Mouse (Mus musculus) kidney, postnatal 14 days (tissue): ENCODE data around the gene Commd3.

Experiments used
- DNase-seq: peaks from one replicate; pipeline ENCODE4 v3.0.0; 2022; ENCODE audit warnings: mixed read lengths

The Commd3 gene

GRCm38 (mm10) chr2:18672133-18672765 lies at the start of gene Commd3:
Gene Commd3 (plus strand): TSS chr2:18672384.
- DNase-seq = peak; percentile 97

DNA sequence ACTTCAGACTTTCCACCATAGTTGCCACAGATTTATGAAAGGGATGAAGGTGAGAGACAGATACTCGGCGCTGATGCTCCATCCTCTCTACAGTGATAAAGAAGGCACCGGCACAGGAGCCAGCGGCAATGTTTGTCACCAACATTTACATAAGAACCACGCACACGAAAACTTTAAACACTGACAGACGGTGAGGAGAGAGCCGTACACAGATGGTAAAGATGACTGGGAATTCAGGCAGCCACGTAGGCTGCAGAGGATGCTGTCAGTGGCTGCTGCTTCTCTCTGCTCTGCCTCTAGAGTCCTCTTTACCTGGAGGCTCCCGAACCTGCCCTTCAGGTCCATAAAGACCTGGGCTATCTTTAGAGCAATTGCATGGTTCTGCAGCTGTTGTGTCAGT lies 49.0 kb upstream of the Commd3 start:
- DNase-seq = no peak

GRCm38 (mm10) chr2:18630547-18630946 lies 41.6 kb upstream of the Commd3 start:
- no peak for DNase-seq

DNA sequence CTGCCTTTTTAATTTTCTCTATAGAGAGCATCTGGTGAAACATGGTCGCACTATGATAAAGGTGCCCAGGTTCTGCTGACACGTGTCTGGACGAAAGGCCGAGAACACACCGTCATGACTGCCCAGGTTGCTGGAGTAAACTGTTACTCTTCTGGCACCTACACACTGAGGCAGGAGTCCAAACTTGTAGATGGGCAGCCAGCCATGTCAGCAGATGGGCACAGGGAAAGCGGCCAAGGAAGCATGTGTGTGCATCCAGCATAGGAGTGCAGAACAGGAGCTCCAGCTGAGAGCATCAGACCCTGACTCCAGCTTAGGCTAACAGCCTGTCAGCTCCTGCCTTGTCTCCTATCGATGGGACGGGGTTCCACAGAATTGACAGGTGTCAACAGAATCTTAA lies 37.1 kb upstream of the Commd3 start:
- peak; percentile 69 for DNase-seq

GRCm38 (mm10) chr2:18648563-18648962 lies 23.6 kb upstream of the Commd3 start:
- no peak for DNase-seq

- peak; percentile 31 for DNase-seq
Observed at GRCm38 (mm10) chr2:18654821-18655220, 17.4 kb upstream of the Commd3 start.

DNA sequence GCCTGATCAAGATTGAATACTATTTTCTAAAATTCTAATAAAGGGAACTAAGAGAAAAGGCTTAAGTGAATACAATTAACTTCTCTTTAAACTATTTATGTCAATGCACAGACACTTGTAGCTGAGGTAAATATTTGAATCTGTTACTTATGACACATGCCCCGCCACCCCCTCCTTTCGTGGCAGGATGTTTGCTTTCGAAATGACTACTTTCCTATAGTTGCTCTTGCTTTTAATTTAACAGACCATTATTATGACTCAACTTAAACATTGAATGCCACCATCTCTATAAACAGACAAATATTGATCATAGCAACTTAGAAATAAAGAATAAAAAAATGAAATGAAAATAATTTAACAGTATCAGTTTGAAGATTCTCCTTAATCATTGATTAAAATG lies 8.2 kb upstream of the Commd3 start:
- no peak for DNase-seq

DNA sequence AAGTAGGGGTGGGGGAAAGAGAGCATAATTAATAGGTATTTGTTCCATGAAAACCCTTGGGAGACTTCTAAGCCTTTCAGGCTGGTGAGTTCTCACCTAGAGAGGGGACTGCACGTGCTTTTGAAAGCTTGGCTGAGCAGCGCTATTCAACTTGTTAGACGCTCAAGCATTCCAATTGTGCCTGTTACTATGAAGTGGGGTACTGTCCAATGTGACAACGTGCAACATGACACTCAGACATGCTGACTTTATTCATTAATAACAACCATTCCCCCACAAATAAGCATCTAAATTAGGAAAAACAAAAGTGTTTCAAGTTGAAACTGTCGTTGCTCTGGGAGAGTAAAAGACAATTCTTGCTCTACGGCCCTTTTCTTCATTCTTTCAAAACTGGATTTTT lies 1.1 kb upstream of the Commd3 start:
- DNase-seq = no peak

DNA sequence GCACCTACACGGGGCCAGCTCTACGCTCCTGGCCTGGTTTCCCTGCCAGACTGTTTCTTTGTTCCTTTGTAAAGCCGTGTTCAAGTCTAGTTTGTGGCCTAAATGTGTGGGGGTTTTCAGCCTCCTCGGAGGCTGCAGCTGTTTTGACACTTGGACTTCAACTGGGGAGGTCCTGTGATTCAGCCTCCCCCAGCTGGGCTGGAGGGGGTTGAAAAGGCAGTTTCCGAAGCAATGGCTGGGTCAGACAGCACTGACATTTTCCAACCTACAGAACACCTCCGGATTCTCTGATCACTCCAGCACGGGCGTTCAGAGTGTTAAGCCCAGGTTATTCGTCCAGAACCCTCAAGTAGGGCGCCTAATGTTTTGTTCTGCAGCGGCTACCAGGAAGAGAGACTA lies 581 bp downstream of the Commd3 start:
- DNase-seq = no peak

DNA sequence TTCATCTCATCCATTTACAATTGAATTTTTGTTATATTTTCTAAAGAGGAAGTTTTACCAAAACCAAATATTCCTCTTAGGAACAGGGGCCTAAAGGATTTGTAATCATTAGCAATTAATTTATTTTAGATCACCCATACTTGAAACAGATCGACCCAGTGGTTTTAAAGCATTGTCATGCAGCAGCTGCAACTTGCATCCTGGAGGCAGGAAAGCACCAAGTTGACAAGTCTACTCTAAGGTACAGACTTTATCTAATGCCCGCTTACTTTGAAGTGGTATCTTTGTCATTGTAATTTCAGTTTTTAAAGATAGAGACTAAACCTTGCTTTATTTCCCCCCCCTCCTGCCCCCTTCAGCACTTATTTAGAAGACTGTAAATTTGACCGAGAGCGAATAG lies 1.6 kb downstream of the Commd3 start:
- DNase-seq = no peak

DNA sequence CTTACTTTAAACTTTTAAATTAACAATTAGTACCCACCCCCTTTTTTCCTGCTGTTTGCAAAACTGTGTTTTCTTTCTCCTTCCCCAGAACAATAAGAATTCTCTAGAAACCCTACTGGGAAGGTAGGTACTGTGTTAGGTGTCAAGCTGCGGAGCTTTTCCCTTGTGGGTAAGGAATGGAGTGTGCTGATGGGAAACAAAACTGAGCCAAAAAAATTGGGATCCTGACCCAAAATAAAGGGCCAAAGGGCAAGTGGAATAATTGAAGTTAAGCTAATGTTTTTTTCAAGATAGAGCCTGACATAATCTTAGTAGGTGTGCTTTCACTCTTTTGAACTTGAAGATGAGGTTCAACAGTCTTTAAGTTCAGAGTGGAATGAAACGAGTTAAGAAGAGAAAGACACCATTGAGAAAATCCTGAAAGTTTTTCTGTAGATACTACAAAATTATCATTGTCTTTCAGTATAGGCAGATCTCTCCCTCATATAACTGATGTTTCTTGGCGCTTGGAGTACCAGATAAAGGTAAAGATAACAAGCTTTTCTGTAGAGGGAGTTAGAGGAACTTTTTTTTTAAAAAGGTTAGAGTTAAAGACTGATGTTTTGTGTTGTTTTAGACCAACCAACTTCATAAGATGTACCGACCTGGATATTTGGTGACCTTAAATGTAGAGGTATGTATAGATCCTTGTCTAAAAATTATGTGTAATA lies 2.2 kb downstream of the Commd3 start:
- no peak for DNase-seq

DNA sequence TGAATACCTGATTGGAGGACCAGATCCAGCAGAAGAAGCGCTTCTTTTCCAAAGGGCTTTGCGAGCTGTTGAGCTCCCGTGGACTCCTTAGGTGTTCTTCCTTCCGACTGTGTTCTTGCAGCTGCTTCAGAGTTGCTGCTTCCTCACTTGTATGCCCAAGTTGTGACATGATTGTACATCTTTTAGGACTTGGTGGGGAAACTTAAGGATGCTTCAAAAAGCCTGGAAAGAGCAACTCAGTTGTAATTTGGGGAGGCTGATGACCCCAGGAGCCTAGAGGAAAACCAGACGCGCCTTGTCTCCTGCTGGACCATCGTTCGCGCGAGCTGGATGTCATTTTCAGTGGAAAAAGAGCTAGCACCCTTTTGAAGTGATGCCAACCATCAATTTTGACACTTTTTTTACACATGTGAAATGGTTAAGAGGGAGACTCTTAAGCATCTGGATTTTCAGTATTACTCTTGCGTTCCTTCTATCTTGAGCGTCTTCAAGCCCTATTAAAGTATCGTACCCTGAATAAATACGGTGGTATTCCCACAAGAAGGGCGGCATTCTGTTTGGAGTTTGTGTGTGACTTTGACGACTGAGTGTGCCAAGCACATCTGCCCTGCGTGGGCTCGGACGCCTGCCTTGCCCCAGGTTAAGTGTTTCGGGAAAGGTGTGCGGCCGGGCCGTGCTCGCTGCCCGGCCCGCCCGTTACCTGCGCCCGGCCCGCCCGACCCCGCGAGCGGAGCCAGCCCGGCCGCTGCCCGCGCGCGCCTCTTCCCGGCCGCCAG lies 3.7 kb downstream of the Commd3 start:
- no peak for DNase-seq

- peak; percentile 90 for DNase-seq
Observed at GRCm38 (mm10) chr2:18676457-18676935, 4.3 kb downstream of the Commd3 start.

GRCm38 (mm10) chr2:18676936-18677491 lies 4.8 kb downstream of the Commd3 start, which contains the start of gene Bmi1:
Gene Bmi1 (plus strand): TSS chr2:18677018.
- DNase-seq = peak; percentile 84

- DNase-seq = peak; percentile 61
Observed at GRCm38 (mm10) chr2:18677631-18678471, 5.7 kb downstream of the Commd3 start.

DNA sequence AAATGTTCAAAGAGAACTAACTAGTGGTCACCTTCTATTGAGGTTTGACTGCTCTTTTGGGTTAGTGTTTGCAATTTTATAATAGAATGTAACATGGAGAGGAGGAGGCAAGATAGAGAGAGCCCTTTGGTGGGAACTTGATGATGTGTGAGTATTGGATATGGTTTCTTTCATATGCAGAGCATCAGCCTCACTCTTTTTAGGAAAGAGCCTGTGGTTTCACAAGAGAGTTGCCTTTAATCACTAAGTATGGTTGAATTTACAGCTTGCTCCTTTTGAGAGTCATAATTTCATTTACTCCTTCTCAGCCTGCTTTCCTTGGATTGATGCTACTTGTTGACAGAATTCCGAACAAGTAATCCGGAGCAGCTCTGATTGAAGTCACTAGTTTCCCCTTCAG lies 7.5 kb downstream of the Commd3 start:
- no peak for DNase-seq

DNA sequence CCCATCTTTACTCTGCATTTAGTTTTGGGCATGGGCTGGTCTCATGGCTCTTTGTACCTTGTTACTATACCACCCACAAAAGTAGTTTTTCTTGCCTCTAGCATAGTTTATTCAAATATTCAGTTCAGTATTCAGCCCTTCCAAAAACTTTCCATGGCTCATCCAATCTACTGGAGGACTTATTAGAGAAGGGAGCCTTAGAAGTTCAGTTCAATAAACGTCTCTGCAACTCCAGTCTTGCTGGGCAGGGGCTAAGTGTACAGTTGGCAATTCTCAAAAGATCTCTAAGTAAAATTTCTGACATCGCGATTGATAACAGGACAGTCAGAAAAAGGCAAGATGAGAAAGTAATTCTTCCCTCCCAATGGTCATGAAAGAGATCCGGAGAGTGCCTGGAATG lies 8.3 kb downstream of the Commd3 start:
- no peak for DNase-seq

DNA sequence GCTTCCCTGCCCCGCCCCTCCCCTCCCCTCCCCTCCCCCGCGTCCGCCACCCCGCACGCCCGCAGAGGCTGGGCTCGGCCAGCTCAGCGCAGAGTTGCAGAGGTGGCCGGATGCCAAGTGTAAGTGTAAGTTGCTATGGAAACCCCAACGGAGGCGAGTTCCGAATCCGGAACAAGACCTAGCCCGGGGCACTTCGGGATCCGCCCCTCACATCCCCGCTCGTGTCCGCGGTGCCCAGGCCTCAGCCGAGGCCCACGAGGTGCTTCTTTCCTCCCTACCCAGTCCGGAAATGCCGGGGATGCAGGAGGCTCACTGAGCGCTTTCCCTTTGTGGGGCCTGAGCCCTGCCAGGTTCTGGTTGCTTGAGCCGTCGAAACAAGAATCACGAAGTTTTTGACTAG lies 8.8 kb downstream of the Commd3 start:
- peak; percentile 80 for DNase-seq

DNA sequence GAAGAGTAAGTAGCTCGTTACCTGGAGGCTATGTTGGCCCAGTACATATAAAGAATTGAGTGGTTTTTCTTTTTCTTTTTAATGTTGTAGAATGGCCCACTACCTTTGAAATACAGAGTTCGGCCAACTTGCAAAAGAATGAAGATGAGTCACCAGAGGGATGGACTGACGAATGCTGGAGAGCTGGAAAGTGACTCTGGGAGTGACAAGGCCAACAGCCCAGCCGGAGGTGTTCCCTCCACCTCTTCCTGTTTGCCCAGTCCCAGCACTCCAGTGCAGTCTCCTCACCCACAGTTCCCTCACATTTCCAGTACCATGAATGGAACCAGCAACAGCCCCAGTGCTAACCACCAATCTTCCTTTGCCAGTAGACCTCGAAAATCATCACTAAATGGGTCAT lies 11.9 kb downstream of the Commd3 start:
- DNase-seq = no peak

DNA sequence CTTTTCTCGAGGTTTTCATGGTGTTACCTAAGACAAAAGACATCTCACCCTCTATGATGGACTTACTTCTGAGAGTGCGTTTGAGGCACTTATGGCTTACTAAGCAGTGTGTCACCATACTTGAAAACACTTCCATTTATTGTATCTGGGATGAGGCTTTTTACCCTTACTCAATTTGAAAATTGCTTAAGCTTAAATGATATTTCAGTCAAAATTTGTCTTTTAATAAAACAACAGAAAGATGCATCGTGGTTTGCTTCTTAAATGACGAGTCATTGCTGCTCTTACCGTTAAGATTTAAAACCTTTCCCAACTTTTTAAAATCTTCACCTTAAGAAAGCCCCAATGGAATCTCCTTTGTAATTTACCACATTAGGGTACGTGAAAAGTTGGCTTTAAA lies 14.2 kb downstream of the Commd3 start:
- no peak for DNase-seq

DNA sequence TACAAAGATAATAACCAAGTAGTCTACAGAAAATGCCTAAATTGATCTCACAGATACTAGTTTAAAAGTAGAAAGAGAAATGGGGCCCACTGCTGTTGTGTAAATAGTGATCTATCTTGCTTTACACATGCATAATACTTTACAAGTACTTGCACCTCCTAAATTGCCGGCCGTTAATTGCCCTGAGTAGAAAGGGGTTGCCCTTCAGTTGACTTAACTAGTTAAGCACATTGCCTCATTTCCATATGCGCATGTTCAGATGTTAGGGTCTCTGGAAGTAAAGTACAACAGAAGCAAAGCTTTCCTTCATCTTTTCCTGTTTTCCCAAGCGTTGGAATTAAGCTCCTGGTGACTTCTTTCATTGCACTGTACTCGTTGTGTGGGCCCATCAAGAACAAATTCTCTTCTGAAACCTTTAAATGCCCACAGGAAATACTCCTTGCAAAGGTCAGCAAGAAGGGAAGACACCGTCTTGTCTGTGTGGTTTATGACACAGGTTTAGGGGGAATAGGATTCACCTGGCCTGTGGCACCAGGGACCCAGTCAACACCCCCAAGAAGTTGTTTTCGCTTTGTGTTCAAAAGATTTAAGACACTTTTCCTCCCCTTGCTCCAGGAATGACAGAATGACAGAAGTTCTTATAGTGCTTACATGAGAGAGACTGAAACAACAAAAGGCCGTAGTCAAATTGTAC lies 14.8 kb downstream of the Commd3 start:
- no peak for DNase-seq

- DNase-seq = no peak
Observed at GRCm38 (mm10) chr2:18687671-18688170, 15.5 kb downstream of the Commd3 start.
